Mouse (Mus musculus): ENCODE results near the gene Hoxa7.

Gene Hoxa7

GRCm38 (mm10) chr6:52226569-52227257 is 5.1 kb upstream of the Hoxa7 start:
- no peak for DNase-seq (ENCODE audit: low read depth, low spot score)

DNA sequence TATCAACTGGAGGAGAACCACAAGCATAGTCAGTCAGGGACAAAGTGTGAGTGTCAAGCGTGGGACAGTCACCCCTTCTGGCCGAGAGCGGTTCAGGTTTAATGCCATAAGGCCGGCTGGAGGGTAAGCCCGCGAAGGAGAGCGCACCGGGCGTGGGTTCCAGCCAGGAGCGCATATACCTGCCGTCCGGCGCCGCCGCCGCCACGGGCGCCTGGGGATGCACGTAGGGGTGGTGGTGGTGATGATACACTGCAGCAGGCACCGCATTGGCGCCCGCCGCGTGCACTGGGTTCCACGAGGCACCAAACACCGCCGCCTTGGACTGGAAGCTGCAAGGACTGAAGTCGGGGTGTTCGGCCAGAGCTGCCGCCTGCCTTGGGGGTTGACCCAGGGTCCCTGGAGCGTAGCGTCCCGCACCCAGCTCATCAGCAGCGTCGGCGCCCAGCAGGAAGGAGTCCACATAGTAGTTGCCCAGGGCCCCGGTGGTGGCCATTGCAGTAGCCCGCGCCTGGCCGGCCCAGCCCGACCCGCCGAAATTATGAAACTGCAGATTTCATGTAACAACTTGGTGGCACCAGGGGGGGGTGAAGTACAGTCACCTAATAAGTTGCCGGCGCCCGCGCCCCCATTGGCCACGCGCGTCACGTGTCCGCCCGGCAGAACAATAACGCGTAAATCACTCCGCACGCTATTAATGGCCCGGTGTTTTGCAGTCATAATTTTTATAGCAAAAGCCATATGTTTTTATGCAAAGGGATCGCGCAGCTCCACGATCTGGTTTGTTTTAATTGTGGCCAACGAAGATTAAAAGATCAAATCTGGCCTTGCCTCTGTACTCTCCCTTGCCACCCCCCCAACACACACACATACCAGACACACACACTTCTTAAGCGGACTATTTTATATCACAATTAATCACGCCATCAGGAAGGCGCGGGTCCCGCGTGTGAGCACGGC is 4.2 kb upstream of the Hoxa7 start:
- peak; percentile 90 for DNase-seq (ENCODE audit: low read depth, low spot score)

GRCm38 (mm10) chr6:52224895-52225611 is 3.4 kb upstream of the Hoxa7 start:
- no peak for DNase-seq (ENCODE audit: low read depth, low spot score)

GRCm38 (mm10) chr6:52223939-52224760 is 2.5 kb upstream of the Hoxa7 start:
- DNase-seq (ENCODE audit: low read depth, low spot score), result no peak

- DNase-seq (ENCODE audit: low read depth, low spot score), result no peak
Measured at GRCm38 (mm10) chr6:52222729-52223128, 1.1 kb upstream of the Hoxa7 start.

GRCm38 (mm10) chr6:52221993-52222685 is 485 bp upstream of the Hoxa7 start:
- DNase-seq (ENCODE audit: low read depth, low spot score), result no peak

- DNase-seq (ENCODE audit: low read depth, low spot score), result no peak
Measured at GRCm38 (mm10) chr6:52220865-52221310, 766 bp downstream of the Hoxa7 start.

DNA sequence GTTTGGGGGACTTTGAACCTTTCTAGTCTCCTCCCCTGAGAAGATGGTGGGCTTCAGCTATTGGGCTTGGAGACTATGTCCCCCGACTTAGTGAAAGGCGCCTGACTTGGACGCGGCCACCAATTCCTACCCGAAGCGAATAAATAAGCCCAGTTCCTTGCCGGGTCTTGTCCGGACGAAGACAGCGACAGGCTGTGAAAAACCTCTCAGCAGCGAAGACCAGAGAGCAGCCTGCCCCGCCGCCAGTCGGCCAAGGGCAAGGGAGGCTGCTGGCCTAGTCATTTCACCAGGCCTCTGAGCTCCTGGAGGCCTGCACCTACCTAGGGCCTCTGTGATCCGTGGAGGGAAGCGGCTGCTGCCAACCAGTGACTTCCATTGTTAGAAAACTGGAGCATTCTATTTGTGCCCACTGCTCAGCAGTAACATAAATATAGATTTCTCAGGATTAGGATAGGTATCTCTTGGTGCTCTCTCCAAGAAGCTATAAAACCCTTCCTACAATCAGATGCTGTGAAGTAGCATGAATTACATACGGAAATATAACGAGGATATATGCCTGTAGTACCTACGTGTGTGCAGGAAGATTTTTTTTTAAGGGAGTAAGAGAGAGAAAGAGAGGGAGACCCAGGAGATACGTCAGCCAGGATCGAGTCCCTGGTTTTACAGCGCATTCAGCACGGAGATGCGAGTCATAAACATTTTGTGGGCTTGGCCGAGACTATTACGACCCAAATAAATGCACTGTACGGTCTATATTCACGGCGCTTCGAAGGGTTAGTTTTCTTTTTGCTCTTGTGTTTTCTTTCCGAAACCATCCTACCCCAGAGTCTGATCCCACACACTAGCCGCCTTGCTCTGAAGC is 1.4 kb downstream of the Hoxa7 start:
- DNase-seq (ENCODE audit: low read depth, low spot score), result no peak

GRCm38 (mm10) chr6:52219234-52219942 is 2.3 kb downstream of the Hoxa7 start:
- no peak for DNase-seq (ENCODE audit: low read depth, low spot score)

- DNase-seq (ENCODE audit: low read depth, low spot score), result no peak
Measured at GRCm38 (mm10) chr6:52218643-52219215, 2.9 kb downstream of the Hoxa7 start.

DNA sequence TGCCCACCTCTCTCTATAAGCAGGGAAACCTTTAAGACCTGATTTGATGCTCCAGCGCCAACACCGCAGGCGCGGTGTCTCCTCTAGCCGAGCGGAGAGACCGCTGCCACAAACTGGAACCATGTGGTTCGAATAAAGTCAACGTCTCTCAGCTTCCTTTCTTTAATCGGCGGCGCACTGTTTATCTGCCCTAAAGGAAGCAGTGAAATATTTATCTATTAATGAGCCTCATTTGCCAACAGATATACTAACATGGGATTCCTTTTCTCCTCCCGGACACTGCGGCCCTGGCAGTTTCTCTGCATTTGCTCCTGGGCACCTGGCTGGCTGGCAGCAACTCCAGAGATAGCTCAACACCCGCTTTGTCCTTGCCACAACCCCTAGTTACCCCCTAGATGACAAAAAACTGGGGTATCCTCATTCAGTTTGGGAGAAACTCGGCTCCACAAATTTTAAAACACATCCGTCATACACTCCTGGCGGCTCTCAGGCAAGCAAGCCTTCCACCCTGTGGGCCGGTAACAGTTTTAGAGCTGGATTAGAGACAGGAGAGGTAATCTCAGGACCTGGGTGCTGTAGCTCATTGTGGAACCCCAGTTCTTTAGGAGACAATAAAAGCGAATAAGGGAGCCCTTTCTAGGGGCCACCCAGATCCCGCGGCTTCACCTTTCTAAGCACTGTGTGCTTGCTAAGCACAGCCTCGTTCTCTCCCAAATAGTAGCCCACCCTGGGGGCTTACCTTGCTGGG is 3.6 kb downstream of the Hoxa7 start:
- no peak for DNase-seq (ENCODE audit: low read depth, low spot score)

DNA sequence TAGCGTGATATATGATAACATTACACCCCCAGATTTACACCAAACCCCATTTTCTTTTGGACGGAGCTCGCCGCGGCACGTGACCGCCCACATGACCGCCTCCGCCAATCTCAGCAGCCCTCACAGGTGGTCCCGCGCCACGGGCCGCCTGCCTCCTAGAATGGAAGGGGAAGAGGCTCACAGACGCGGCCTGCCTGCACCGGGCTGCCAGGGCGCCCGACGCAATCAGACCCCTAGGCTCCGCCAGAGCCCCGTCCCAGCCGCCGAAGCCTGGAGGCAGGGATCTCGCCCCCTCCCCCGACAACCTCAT is 4.2 kb downstream of the Hoxa7 start:
- peak; percentile 89 for DNase-seq (ENCODE audit: low read depth, low spot score)

GRCm38 (mm10) chr6:52216691-52217458 is 4.8 kb downstream of the Hoxa7 start:
- DNase-seq (ENCODE audit: low read depth, low spot score), result no peak

- DNase-seq (ENCODE audit: low read depth, low spot score), result no peak
Measured at GRCm38 (mm10) chr6:52215771-52216535, 5.7 kb downstream of the Hoxa7 start.

GRCm38 (mm10) chr6:52215070-52215469 is 6.6 kb downstream of the Hoxa7 start:
- no peak for DNase-seq (ENCODE audit: low read depth, low spot score)

DNA sequence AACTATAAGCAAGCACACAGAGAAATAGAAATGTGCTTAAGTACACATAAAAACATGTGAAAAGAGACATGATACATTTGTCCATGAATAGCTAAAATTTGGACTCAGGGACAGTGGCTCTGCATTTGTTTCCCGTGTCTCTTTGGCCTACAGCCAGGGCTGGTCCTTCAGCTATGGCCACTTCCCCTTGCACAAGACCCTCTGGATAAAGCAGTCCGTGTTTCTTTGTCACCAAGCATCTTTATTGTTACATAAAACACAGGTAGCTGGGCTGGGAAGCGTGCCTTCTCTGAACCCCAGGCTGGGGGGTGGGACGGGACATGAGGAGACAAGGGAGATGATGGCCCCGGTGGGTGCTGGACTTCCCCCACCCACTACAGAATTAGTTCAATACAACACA is 7.4 kb downstream of the Hoxa7 start:
- no peak for DNase-seq (ENCODE audit: low read depth, low spot score)
